Mouse (Mus musculus): ENCODE measurements at regions not wholly inside any gene's neighbourhood (a gene's known extent, or its start where the extent isn't known, plus 50 kb on each side); places are given as distances from the start of the nearest gene placed in this dataset.

DNA sequence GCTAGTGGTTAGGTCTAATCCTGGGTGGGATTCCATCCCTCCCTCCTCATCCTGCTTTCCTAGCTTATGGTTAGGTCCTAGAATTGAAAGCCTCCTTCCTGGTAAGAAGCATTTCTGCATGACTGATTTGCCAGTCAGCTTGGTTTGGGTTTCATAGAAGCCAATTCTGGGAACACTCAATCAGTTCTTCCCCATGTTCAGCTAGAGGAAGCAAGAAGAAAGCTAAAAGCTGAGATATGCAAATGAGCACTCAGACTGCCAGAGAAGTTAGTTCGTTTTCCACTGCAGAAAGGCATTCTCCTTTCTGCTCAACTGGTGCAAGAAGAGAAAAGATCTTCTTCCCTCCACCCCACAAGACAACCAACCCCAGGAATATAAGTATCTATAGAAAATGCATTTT, 457.0 kb upstream of the Vstm2b start:
- no peak for DNase-seq

GRCm38 (mm10) chr7:40441786-40442185, 456.3 kb upstream of the Vstm2b start:
- DNase-seq = no peak

- no peak for DNase-seq
These were observed 431.7 kb upstream of the Vstm2b start for GRCm38 (mm10) chr7:40466382-40466781.

GRCm38 (mm10) chr7:40487256-40487655, 410.9 kb upstream of the Vstm2b start:
- no peak for DNase-seq

DNA sequence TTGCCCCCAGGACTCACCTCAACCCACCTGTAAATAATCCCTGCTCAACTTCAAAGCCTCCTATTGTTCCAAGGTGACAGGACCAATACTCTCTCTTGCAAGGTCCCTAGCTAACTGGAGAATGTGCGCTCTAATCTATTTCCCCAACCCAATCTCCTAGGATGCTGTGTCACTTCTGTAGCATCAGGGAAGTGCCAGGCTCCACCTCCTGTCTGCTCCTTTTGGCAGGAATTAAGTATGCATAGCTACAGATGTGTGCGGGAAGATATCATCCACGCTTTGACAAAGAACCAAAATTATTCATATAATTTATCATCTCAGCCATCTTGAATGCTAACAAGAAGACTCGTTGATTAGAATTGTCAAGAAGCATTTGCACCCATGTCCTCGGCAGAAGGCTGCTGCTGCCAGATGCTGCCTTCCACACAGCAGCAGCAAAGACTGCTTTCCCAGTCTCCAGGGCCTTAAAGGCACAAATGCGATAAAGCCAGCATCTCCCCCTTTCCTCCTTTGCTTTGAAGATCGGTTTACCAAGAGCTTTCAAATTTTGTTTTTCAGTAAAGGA, 375.3 kb upstream of the Vstm2b start:
- DNase-seq = no peak

- DNase-seq = no peak
These were observed 361.5 kb upstream of the Vstm2b start for GRCm38 (mm10) chr7:40536601-40537000.

DNA sequence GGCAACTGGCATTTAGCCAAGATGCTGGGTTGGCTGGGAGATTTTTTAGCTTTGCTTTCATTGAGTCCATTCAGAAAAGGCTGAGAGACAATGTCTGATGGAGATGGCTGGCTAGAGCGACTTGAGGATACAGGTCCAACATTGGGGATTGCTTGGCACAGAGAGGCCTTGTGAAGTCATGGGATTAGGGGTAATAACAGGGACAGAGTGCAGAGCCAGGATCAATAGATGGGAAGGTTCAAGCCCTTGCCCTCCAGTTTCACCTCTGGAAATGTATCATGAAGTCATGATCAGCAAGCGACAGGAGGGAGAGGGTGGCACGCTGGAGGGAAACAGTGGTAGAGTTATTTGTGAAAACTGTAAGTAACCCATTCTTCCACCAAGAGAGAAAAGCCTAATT, 360.5 kb upstream of the Vstm2b start:
- no peak for DNase-seq

- DNase-seq = no peak
These were observed 358.3 kb upstream of the Vstm2b start for GRCm38 (mm10) chr7:40539789-40540188.

- no peak for DNase-seq
These were observed 356.8 kb upstream of the Vstm2b start for GRCm38 (mm10) chr7:40541283-40541682.

DNA sequence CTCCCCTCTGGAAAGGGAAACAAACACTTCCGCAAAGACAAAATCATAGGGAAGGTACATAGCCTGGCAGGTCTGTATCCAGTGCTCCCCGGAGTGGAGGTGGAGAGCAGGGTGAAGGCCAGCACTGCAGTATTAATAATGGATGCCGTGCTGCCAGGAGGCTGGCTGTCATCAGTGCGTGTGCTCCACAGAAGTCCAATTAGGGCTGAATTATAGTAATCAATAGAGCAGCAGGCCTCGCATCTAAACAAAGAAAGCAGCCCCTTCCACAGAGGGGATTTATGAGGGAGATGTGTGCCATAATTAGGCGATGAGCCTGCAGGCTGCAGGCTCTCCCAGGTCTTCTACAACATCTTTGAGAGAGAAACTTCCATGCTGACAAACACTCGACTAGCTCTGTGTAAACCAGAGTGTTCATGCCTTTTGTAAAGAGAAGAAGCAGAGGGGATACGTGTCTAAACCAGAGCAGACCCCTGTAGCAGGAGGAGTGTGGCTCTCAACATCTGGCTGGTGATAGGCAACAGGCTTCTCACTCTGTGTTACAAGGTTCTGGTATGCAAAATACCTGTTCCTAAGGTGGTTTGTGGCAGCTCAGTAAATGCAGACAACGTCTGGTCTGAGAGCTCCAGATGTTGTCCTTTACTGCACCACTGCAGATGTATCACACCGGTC, 334.5 kb upstream of the Vstm2b start:
- no peak for DNase-seq

DNA sequence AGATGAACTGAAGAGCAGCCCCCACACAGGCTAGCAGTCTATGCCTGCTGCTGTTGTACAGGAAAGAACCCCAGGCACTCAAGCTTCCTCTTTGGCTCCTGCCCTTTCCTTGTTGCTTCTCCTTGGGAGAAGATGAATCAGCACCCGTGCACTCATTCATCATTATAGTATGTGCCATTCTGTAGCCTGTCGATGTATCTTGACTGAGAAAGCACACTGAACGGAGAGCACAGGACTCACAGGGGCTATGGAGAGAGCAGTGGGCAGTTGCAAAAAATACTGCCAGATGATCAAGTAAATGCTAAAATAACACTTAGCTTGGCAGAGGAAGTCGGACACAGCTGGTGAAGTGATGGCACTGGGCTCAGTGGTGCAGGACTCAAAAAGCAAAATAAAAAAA, 322.2 kb upstream of the Vstm2b start:
- DNase-seq = no peak

- no peak for DNase-seq
These were observed 320.8 kb upstream of the Vstm2b start for GRCm38 (mm10) chr7:40577365-40577764.

DNA sequence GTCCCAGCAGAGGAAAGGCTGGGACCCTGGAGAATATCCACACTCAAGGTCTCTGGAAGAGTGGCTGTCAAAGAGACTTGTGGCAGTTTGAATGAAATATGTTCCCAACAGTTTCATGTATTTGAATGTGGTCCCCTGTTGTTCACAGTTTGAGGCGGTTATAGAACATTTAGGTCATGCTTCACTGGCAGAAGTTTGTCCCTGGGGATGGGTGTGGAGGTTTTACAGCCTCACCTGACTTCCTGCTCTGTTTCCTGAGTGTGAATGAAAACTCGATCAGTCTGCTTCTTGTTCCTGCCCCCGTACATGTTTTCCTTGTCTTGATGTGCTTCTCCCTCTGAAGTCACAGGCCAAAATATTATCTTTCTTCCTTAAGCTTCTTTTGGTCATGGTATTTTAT, 277.4 kb upstream of the Vstm2b start:
- DNase-seq = no peak

DNA sequence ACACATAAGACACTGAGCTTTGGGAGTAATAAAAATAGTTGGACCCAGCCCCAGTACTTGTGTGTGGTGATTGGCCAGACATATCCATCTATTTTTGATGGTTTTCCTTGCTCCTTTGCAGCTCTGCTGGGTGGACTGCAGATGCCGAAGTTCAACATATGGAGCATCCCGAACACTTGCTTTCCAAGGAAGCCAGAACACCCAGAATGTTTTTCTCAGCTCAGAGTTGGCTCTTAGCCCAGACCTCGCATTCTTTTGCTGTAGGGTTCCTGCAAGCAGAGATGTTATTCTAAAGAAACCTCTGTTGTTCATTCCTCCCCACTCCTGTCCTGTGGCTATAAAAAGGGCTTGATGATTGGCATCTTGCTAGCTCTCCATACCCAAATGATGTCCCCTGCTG, 275.3 kb upstream of the Vstm2b start:
- no peak for DNase-seq

DNA sequence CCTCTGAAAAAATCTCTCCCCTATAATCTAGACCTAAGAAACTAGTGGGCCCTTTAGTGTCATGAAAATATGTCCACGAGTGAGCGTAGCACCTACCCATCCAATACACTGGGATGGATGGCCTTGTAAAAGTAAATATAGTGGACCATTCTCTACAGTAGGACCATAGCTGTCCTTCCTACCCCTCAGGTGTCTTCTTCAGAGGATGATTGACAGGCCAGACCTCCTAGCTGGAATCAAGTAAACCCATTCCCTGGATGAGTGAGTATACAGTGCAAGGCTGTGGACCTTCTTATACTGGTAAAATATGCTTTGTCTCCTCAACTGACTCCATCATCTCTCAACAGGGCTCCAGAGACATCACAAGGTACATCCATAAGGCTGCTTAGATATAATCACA, 274.8 kb upstream of the Vstm2b start:
- no peak for DNase-seq

DNA sequence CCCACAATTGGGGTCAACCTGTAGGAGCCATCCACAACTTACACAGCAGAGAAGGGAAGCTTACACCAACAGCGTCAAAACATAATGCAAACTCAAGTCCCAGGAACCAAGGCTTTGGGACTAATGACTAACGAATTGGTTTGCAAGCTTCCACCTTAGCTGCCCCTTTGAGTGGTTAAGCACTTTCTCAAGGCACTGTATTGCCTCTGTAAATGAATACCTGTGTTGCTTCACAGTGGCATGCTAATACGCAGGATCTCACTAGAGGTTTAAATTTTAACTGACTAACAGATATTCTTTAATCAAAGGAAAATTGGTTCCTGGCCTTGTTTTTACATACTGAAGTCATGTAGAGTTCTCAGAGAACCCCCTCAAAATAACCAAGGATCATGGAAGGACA, 261.8 kb upstream of the Vstm2b start:
- no peak for DNase-seq

DNA sequence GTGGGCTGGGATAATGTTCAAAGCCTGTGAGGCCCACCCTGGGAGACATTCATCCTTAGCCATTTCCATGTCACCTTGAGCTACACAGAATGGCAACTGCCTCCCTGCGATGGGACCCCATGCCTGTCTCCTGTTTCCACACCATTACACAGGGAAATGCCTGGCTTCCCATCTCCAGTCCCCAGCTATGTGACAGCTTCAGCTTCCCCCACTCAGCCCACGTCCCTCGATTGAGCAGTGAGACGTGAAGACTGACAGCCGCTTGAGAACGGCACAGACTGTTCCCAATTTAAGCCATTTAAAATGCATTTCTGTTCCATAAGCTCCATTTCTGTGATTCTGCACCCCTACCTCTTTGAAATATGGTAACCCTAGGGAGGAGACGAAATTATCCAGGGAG, 243.1 kb upstream of the Vstm2b start:
- no peak for DNase-seq

DNA sequence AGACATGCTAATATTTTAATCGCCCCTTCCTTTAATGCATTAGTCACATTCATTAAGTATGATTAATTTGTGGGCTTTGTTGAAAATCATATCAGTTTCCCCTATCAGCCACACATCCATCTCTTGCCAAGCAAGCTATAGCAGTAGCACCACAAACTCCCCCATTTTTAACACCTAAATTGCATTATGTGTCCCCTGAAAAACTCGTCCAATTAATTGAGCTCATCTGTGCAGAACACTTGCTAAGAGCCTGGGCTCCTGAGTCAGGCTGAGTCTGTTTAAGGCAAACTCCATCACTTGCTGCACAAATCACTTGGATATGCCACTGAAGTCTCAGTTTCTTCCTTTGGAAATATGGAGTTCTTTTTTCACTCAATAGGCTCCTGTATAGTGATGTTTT, 242.7 kb upstream of the Vstm2b start:
- no peak for DNase-seq

DNA sequence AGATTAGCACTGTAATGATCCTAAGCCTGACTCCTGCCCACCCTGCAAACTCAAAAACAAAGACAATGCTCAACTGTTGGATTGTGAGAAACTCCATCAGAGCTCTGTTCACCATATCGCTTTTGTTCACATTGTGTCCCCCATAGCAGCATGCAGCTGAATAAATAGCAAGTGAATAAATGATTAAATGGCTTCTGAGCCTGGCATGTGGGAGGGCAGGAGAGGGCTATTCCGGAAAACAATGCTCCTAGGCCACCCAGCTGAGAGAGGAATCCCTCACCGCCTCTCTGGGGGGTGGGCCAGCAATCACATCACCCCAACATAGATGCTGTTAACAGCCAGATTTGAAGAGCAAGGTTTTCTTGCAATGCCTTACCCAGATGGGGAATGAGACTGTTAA, 238.5 kb upstream of the Vstm2b start:
- DNase-seq = no peak

DNA sequence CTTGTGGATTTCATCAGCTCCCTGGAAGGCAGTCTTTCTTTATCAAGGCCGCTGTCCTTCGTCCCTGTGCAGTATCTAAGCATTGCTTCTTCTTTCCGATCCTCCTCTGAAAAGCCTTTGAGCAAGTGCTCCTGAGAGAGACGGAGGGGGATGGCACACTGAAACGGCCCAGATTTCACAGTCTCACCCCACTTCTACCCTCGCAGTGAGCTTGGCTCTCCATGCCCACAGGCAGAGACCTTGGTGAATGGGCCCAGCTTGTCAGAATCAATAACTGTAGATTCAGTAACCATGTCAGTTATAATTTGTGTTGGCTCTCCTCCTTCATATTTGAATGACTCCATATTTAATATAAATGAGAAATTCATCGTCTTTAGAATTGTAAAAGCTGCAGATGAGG, 234.3 kb upstream of the Vstm2b start:
- DNase-seq = no peak

DNA sequence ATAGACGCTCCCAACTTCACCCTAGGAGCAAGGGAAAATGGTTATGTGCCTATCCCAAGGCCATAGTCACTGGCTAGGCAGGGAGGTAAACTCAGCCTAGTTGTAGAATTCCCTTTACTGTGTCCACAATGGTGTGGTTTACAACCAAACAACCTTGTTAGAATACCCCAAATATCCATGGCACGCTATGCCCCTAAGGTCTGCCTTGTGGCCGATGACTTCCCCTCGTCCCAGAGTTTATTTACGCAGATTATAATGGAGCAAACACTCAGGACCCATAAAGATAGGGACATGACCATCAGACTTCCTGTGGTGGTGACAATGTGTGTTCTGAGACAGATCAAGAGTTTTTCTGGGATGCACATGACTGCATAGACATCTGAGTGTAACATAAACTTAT, 231.5 kb upstream of the Vstm2b start:
- no peak for DNase-seq

DNA sequence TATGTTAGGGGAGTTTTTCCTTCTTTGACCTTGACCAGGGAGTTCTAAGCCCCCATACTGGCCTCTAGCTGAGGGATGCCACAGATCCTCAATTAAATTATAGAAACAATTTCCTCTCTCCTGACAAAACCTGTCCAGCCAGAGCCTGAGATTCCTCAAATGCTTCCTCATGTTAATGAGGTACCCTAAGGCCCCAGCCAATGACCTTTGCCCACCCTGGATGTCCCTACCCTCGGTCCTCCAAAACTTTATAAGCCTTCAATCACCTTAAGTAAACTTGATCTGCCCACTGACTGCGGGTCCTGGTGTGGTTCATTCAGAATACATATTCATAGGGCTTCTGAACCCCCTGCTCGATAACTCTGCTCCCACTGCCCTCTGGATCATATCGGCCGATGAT, 227.7 kb upstream of the Vstm2b start:
- DNase-seq = no peak

GRCm38 (mm10) chr7:40671068-40671467, 227.1 kb upstream of the Vstm2b start:
- no peak for DNase-seq

- DNase-seq = no peak
These were observed 225.8 kb upstream of the Vstm2b start for GRCm38 (mm10) chr7:40672348-40672747.

DNA sequence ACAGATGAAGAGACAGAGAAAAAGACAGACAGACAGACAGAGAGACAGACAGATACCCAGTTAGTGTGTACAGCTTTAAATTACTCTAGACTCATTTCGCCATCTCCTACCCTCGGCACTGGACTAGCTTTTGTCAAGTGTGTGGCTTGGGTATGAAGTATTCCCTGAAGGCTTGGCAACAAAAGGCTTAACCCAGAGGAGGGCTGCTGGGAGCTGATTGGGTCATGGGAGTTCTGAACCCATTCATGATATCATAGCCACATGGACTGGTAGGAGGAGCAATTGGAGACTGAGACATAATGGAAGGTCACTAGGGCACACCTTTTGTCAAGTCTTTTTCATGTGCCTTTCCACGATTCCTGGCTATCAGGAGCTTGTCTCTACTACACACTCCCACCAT, 223.7 kb upstream of the Vstm2b start:
- no peak for DNase-seq
